Mouse (Mus musculus): Measurements from ENCODE around the gene Slc18a3.

- TF ChIP-seq CTCF (IDR thresholded peaks at IDR 0.05; ENCODE audit: borderline replicate concordance, insufficient read depth, low read depth, low read length) = no peak
- no peak for TF ChIP-seq POLR2A (IDR thresholded peaks at IDR 0.05; ENCODE audit: borderline replicate concordance, insufficient read depth, low read length)
Observed at GRCm38 (mm10) chr14:32446989-32447388, 17.7 kb downstream of the Slc18a3 start.

Data from cerebellum, adult 2 months (tissue).